Mouse (Mus musculus) spleen, embryonic (tissue): ENCODE measurements at regions not wholly inside any gene's neighbourhood (a gene's known extent, or its start where the extent isn't known, plus 50 kb on each side); places are given as distances from the start of the nearest gene placed in this dataset.

Source experiments
- CTCF ChIA-PET: fragments of 350-600 bp; sonication (Branson Sonifier 250); formaldehyde crosslinking; loops from one replicate; lab custom pipeline; 2022; lab: Charles Lee

DNA sequence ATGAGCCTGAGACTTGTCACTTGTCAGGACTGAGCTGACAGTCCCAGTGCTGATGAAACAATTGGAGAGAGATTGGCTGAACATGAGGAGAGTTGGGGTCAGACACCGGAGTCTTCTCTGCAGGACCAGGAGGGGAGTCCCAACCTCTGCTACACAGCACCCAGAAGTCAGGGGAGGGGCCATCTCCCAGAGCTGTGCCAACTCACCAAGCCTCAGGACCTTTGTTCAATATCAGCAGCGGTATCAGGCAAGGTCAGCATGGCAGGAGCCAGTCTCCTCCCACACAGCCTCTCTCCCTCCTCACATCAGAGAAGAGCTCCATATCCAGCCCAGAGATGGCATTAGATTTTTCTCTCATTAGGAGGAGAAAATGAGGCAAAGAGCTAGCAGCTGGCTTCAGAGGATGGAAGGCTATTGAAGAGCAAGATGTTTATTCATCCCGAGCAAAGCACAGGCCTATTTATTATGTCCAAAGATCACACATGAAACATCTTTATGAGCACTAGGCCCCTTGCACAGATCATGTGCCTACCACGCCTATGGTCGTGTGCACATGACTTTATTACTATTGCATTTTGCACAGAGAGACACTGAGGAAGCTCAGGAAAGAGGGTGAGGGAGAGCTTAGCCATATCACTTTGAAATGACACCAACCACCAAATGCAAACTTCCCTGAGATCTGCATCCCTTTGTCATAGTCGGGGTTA lies 532.9 kb downstream of the Tshz3 start:
- CTCF ChIA-PET, result no interaction called here

DNA sequence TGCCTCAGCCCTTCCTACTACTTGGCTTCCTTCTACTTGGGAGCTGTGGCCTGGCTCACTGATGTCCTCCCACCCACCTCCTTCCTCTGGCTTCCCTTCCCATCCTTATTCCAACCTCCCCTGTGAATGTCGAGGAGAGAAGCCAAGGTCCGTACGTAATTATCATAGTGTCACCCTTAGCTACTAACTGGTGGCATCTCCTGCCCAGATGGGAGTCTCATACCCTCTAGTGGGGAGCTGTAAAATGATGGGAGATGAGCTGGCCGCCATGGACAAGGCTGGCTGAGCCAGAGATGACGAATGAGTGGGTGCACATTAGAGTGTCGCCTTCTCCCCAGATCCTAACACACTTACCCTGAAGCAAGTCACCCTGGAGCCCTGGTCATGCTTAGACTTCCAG lies 532.6 kb downstream of the Zfp536 start:
- CTCF ChIA-PET, result no interaction called here

DNA sequence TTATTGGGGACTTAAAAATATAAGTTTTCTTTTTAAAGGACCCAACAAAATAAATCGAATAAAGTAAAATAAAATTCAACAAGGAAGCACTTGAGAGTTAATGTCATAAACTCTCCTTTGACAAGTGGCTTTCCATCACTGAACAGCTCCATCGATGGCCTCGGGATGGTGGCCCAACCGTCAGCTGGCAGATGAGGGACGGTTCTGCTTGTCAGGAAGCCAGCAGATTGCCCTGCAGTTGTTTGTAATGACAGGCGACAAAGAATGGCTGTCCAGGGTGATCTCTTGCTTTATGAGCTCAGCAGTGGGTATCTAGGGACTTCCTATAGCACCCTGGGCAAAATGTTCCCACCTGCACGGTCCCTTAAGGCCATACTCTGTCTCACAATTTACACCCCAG lies 531.7 kb downstream of the Zfp536 start:
- CTCF ChIA-PET, result no interaction called here

DNA sequence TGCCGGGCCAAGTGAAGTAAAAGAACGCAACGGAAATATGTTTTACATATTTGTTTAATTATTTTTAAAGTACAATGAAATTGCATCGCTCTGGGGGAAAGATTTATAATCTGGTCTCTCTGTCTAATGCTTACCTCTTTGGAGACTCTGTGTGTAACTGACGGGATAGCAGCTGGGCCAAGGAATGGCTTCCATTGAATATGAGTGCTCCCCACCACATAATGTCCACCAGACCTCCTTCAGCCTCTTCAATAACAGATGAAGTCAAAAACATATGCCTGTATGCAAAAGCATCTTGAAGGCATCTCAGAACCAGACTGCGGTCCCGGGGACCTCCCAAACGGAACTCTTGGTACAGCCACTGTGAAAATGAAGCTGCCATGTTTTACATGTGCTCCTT lies 531.0 kb downstream of the Zfp536 start:
- CTCF ChIA-PET, result no interaction called here

DNA sequence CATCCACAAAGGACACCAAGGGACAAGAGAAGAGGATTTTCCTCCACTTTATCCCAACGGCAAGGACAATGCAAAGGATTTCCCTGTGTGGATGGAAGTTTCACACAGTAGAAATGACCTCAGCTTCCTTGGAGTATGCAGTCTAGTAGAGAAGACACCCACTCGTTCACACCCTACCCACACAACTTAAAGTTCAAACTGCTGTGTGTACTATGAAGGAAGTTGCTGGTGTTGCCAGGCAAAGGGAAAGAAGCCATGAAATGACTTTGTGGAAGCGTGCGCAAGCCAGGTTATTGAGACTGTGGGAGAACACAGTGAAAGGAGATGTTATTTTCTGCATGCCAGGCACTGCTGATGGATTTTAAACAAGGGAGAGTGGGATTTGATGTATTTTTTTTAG lies 527.3 kb downstream of the Zfp536 start:
- CTCF ChIA-PET, result no interaction called here

DNA sequence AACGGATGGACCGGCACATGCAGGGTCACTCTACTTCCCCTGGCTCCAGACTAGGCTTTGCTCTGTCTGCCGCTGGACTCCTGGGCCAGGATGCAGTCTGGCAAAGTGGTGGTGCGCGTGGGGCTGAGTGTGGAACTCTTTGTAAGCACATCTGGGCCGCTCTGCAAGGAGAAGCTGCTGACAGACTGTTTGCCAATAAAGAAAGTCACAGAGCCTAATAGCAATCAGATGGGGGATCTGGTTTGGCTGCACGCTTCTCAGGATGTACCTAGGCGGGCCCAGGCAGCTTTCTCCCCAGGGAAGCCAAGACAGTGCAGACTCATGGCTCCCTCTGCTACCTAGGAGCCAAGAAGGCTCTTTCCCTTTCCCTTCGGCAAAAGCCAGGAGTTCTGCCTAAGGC lies 519.0 kb downstream of the Zfp536 start:
- CTCF ChIA-PET, result no interaction called here

DNA sequence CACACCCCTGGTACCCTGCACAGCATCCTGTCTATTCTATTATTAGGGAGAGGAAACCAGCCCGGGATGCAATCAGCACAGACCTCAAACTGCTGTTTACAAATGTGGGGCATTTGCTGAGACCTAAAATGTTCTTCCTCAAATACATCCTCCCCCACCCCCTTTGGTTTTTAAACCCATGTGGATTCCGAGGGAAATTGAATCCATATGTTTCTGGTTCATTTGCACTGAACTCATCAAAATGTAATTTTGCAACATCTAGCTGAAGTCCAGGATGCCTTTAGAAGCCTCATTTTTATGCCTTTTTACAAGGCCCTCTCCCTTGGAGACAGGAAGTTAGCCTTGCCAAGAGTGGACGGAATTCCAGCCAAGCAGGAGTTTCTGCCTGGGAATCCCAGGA lies 517.6 kb downstream of the Zfp536 start:
- CTCF ChIA-PET, result no interaction called here

DNA sequence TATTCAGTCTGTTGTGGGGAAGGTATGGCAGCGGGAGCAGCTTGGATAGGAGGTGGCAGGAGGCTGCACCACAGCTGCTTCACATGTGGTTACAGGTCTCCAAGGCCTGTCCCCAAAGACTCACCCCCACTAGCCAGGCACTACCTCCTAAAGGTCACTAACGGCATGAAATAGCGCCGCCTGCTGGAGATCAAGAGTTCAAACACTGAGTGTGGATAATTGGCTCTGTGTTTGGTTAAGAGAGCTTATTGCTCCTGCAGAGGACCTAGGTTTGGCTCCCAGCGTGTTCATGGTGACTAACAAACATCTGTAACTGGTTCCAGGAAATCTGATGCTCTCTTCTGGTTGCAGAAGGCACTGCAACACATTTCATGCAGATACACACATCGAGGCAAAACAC lies 514.1 kb downstream of the Zfp536 start:
- CTCF ChIA-PET, result no interaction called here

DNA sequence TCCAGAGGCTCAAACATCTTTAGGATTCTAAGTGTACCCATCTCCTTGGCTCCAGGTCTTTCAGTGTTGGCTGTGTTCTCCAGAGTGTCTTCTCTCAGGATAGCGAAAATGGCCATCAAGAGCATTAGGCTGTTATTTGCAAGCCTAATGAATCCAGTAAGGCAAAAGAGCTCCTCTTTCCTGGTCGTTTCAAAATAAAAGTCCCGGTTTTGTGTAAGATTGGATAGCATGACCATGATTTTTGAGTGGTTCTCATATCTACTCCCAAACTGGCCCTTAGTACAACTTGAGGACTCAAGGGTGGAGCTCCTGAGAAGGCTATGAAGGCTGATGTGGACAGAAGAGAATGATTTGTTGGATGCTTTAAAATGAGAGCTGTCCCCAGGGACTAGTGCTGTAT lies 510.6 kb downstream of the Zfp536 start:
- CTCF ChIA-PET, result no interaction called here

DNA sequence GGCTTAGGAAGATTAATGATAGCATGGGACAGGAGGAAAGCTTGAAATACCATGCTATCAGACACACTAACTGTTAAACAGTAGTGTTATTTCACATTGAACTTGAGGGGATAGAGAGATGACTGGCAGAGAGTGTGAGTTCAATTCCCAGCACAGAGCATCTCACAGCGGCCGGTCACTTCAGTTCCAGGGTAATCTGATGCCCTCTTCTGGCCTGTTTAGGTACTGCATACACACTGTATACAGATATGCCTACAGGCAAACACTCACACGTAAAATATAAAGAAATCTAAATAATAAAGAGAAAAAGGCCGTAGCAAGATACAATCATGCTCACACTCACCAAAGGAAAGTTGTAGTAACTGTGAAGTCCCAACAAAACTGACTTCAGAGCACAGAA lies 506.0 kb downstream of the Zfp536 start:
- CTCF ChIA-PET, result no interaction called here

DNA sequence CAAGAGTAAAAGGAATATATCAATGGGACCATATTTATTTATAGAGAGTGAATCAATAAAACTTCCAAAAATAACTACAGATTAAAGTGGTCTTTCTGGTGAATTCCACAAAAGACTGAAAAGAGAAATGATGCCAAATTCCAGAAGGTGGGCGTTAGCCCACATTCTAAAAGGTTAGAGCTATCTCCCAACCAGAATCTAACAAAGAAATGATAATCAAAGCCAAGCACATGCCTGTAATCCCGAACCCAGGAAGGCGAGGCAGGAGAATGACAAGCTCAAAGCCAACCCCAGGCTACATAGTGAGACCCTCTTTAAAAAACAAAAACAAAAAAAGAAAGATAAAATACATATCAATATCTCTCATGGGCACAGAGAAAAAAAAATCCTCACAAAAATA lies 502.6 kb downstream of the Zfp536 start:
- CTCF ChIA-PET, result no interaction called here

DNA sequence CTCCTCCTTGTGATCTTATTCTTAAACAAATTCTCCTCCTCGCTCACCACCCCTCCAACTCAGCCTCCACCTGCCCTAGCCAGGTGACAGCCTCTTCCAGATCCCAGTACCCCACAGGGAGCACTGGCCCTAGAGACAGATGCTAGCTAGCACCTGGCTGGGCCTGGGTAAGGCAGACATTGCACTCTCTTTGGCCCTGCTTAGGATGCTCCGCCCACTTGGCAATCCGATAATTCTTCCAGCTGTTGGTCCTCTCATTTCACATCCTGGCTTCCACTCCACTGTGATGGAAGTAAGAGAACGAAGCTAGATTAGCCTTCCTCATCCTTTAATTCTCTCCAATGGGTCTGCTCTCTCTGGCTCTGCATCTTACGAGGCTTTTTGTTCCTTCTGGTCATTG lies 483.4 kb downstream of the Zfp536 start:
- CTCF ChIA-PET, result no interaction called here

DNA sequence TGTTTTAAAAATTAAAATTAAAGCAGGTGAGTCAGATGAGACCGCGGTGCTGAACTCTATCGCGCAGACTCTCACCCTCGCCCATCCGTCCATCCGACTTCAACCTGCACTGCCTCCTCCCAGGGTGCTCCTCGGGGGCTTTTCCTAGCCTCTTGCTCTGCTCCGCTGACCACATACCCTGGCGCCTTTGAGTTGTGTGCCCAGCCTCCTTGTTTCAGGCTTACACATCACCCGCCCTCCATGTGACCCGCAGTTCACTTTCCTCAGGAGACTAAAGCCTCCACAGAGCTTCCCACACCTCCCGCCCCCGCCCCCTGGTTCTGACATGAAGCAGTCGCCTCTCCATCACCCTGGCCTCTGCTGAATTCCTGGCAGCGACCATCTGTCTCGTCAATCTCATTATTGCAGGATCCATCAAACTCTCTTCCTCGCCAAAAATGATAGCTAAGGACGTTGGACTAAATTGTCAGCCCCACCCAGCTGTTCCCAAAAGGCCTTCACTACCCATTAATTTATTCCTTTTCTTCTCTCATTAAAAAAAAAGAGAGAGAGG lies 482.9 kb downstream of the Zfp536 start:
- CTCF ChIA-PET, result no interaction called here

DNA sequence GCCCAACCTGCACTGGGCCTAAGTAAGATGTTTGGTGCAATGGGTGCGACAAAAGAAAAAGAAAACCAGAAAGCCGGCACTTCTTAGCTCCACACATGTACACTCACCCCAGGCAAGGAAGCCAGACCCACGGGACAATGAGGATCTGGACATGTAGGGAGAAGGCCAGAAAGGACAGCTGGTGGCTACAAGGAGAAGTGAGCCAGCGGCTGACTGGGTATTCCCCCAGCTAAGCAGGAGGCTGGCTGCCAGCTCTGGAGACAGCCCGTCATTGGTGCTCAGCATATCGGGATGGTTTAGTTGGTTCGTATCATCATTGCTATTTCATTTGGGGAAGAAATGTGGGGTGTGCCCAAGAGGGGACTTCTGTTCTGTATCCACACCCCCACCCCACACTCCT lies 481.7 kb downstream of the Zfp536 start:
- CTCF ChIA-PET, result no interaction called here

DNA sequence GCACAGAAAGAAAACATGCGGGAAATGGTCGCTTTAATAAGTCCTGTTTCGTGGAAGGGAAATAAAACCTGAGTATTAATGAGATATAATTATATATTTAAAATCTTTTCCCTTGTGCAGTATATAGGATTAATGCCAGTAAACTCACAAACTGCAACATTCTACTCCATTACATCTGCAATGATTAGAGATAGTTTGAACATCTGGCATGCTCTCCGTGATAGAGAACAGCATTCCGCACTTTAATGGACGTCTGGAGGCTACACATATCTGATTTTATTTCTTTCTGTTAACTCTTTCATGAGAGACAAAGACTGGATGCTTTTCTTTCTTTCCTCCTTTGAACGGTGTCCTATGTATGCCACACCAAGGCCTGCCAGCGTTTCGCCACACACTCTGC lies 480.9 kb downstream of the Zfp536 start:
- CTCF ChIA-PET, result no interaction called here

DNA sequence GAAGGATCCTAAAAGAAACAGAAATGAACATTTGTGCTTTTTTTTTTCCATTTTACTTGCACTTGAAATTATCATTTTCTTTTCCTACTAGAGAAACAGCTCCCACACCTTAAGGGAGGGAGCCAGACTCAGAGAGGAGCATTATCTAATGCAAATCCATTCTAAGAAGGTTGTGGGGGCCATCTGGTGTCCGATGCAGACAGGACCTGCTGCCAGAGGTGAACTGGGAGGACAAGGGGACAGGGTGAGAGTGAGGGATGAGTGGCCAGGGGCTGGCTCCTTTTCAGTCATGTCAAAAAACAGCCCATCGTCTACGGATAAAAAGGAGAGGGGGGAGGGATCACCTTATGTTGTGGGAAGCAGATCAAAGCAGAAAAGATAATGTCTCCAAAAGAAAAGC lies 474.6 kb downstream of the Zfp536 start:
- CTCF ChIA-PET, result no interaction called here

DNA sequence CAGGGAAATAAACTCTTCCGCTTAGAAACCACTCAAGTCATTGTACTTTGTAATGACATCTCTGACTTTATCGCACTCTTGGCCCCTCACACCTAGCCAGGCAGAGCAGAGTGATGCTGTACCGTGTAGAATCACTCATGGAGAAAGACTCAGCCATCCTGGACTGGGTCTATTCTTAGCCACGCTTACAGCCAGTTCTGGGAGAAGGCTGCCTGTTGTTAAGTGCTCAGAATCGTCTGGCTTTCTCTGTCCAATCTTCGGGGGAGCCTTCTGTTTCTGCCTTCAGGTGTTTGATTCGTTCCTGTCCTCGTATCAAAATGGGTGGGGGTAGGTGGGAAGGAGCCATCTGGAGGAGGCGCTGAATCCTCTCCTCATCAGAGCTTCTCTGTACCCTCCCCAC lies 468.0 kb downstream of the Zfp536 start:
- CTCF ChIA-PET, result no interaction called here

DNA sequence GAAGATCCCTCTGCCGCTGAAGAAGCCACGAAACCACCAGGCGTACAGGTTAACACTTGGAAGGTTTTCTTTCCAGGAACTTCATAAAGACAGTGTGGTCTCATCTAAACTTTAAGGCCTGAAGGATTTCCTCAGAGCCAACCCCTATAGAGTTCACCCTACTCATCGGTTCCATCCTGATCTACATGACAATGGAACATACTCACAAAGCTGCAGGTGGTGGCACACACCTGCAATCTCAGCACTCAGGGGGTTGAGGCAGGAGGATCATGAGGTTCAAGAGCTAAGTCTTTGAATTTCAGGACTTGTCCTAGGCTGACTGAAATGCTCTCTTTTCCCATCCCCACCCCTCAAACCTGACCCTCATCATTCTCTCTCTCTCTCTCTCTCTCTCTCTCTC lies 466.2 kb downstream of the Zfp536 start:
- CTCF ChIA-PET, result interaction anchor here (0.7 kb wide), 1 partner anchor 957 kb away, joined by 10 read pairs; no protein-coding TSS in a partner anchor

DNA sequence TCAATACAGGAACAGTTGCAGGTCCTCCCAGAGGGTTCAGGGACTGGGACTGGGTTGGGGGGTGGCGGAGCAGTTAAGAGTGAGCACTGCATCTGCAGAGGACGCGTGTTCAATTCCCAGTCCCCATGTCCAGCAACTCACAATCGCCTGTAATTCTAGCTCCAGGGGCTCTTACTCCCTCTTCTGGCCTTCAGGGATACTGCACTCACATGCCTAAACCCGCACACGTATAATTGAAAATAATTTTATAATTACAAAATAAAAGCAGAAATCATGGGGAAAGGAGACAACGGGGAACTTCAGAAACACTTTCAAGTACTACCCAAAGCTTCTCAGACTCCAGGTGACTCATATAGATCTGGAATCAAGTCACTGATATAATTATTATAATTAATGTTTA lies 448.8 kb downstream of the Zfp536 start:
- CTCF ChIA-PET, result no interaction called here

DNA sequence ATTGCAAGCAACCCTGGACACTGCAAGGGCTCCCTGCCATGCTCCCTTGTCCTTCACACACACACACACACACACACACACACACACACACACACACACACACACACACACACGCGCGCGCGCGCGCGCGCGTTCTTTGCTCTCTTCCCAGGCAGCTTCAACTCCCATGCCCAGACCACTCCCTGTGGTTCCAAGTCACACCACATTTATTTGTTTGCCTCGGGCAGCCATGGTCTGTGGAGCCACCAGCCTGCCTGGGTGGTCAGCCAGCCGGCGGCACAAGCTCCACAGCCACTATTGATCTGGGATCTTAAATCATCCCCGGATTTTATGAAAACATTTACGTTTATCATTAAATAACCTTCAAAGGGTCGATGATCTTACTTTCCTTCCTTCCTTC lies 440.0 kb downstream of the Zfp536 start:
- CTCF ChIA-PET, result no interaction called here

DNA sequence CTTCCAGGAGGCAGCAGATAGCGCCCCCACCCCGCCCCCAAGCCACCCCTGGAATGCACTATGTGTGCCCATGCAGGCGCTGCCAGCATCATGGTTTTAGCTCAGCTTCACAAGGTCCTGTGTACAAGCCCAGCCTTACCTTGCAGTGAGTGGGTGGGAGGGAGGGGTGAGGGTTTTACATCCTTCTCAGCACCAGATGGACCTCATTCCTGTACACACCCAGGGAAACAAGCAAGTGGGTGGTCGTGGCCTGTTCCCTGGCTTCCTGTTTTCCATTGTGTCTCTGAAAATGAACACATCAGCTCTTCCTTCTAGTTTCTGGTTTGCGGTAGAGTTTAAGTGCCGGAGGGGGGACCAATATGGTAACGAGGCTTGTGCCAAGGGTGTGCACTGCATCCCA lies 438.2 kb downstream of the Zfp536 start:
- CTCF ChIA-PET, result no interaction called here

DNA sequence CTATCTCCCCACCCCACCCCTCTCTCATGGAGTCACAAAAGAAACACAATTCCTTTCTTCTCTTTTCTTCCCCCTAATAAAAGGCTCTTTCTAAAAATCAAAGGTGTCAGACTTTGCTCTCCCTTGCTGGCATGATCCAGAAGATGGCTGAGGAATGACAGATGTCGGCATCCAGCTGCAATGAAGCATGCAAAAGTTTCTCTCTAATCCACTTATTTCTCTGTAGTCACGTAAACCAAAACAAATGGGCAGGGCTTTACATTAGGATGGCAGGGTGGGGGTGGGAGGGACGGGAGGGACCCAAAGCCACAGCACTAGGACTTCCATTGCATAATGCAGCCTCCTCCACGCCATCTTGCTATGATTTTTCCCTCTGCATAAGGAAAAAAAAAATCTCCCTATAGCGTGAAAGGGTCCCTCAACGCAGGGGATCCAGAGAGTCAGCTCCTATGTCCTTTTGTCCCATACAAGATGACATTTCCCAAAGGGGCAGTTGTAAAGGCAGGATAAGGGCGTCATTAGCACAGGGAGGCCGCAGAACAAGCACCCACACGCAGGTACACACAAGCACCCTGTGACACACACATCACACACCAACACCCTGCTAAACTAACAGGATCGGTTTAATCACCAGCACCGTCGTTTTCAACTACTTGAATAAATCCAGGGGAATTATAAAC lies 437.1 kb downstream of the Zfp536 start:
- CTCF ChIA-PET, result no interaction called here

DNA sequence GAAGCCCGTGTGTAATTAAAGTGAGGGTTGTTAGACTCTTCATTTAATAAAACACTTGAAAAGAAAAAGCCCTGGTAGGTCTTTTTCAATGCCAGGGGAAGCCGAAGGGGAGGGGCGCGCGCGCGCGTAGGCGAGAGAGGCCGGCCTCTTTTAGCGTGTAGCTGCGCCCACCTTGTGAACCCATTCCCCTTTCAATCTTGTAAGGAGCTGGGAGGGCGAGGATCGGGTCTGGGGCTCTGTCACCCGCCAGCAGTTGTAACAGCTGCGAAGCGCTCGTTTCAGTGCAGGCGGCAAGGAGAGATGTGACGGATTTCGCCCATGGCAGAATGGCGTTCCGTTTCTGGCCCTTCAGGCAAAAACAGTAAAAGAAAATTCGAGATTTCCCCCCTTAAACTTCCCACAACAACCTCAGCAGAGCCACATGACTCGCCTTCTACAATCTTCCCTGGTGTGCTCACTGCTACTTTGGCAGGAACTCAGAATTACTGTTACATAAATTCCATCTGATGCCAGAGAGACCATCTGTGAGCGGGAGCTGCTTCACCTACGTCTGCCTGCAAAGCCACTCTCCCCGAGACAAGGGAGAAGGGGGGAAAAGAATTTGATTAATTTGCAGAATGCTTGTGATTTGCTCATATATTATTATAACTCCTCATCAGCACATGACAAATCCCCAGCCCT lies 436.4 kb downstream of the Zfp536 start:
- CTCF ChIA-PET, result no interaction called here
